Mouse (Mus musculus): ENCODE results near the gene Clic1.

Clic1 gene

GRCm38 (mm10) chr17:35088825-35089644, 39.3 kb downstream of the Clic1 start, which contains the start of gene Abhd16a:
TSS of gene Abhd16a (plus strand) at chr17:35089263.
- DNase-seq (ENCODE audit: low read depth, low spot score) = peak; percentile 91

GRCm38 (mm10) chr17:35090166-35090932, 40.6 kb downstream of the Clic1 start:
- DNase-seq (ENCODE audit: low read depth, low spot score) = no peak

- DNase-seq (ENCODE audit: low read depth, low spot score) = no peak
Observed at GRCm38 (mm10) chr17:35092403-35093198, 42.8 kb downstream of the Clic1 start.

GRCm38 (mm10) chr17:35094475-35095365, 45.0 kb downstream of the Clic1 start:
- DNase-seq (ENCODE audit: low read depth, low spot score) = no peak

- DNase-seq (ENCODE audit: low read depth, low spot score) = no peak
Observed at GRCm38 (mm10) chr17:35096597-35096996, 46.8 kb downstream of the Clic1 start.

GRCm38 (mm10) chr17:35097164-35097655, 47.4 kb downstream of the Clic1 start:
- no peak for DNase-seq (ENCODE audit: low read depth, low spot score)

GRCm38 (mm10) chr17:35100196-35100765, 50.5 kb downstream of the Clic1 start:
- DNase-seq (ENCODE audit: low read depth, low spot score) = no peak

GRCm38 (mm10) chr17:35101161-35101560, 51.4 kb downstream of the Clic1 start:
- DNase-seq (ENCODE audit: low read depth, low spot score) = no peak

- DNase-seq (ENCODE audit: low read depth, low spot score) = no peak
Observed at GRCm38 (mm10) chr17:35102299-35102698, 52.5 kb downstream of the Clic1 start.

GRCm38 (mm10) chr17:35103221-35103690, 53.5 kb downstream of the Clic1 start:
- no peak for DNase-seq (ENCODE audit: low read depth, low spot score)

- no peak for DNase-seq (ENCODE audit: low read depth, low spot score)
Observed at GRCm38 (mm10) chr17:35104079-35104478, 54.3 kb downstream of the Clic1 start.

GRCm38 (mm10) chr17:35104754-35105153, 55.0 kb downstream of the Clic1 start:
- DNase-seq (ENCODE audit: low read depth, low spot score) = no peak

GRCm38 (mm10) chr17:35105740-35106389, 56.1 kb downstream of the Clic1 start:
- no peak for DNase-seq (ENCODE audit: low read depth, low spot score)

GRCm38 (mm10) chr17:35106522-35106921, 56.8 kb downstream of the Clic1 start:
- DNase-seq (ENCODE audit: low read depth, low spot score) = no peak

GRCm38 (mm10) chr17:35108097-35108496, 58.3 kb downstream of the Clic1 start, which contains the start of gene Ly6g5c:
TSS of gene Ly6g5c (plus strand) at chr17:35108279.
- no peak for DNase-seq (ENCODE audit: low read depth, low spot score)
